In genomic region chr9:123238256-123239045, GRCm38 (mm10) we compare ENCODE assay signal across 8 mouse cellular contexts. TPM values are rescaled to one million over a fixed set of nuclear protein-coding genes. Genes with fewer than 3 reads are reported as not detected.
DNase-seq lines count a peak whose midpoint lies in the region; ATAC-seq lines count a peak whose summit lies in the region.

No protein-coding gene starts in this region.

- intact Hi-C loops in heart, postnatal 14 days (cut with DNase I) = no loop called here
- intact Hi-C loops in left cerebral cortex, postnatal 36 days (cut with DNase I) = no loop called here

- no peak for ATAC-seq in forebrain, embryonic 12.5 days (ENCODE audit: low FRiP score)
- ATAC-seq in forebrain, embryonic 11.5 days (replicated peaks; ENCODE audit: low FRiP score) = no peak
- no peak for ATAC-seq in megakaryocyte, adult 5-6 weeks (ENCODE audit: poor library complexity, severe bottlenecking)
- peak; percentile 50; the same call in 1 of the 2 replicates for ATAC-seq in stomach, embryonic 14.5 days (ENCODE audit: insufficient number of reproducible peaks, insufficient read depth, low FRiP score, low read depth)
- no peak for ATAC-seq in frontal cortex, adult (ENCODE audit: low TSS enrichment)

- H3K36me3 ChIP-seq in forebrain, embryonic 12.5 days (replicated peaks) = no peaks in the 10 kb centered on the region
- H3K36me3 ChIP-seq in forebrain, embryonic 11.5 days (ENCODE audit: control insufficient read depth, insufficient read depth, low read length) = no peaks in the 10 kb centered on the region
- H3K36me3 ChIP-seq in megakaryocyte, embryonic 14.5 days (replicated peaks; ENCODE audit: low read length) = peaks cover 7% of the 10 kb centered on the region
- no peaks in the 10 kb centered on the region for H3K36me3 ChIP-seq in stomach, embryonic 14.5 days (ENCODE audit: control insufficient read depth, insufficient read depth, low read length)

- peaks cover 12% of the 10 kb centered on the region for H3K4me1 ChIP-seq in forebrain, embryonic 12.5 days
- H3K4me1 ChIP-seq in forebrain, embryonic 11.5 days (replicated peaks; ENCODE audit: control insufficient read depth, insufficient read depth, low read length) = no peaks in the 10 kb centered on the region
- H3K4me1 ChIP-seq in megakaryocyte, embryonic 14.5 days = peaks cover 85% of the 10 kb centered on the region
- peaks cover 12% of the 10 kb centered on the region; the same call in 1 of the 2 replicates for H3K4me1 ChIP-seq in stomach, embryonic 14.5 days (ENCODE audit: control insufficient read depth, insufficient read depth, low read length)

- no peaks in the 10 kb centered on the region for H3K9me3 ChIP-seq in forebrain, embryonic 12.5 days
- no peaks in the 10 kb centered on the region for H3K9me3 ChIP-seq in forebrain, embryonic 11.5 days (ENCODE audit: control insufficient read depth, low read length)
- H3K9me3 ChIP-seq in megakaryocyte, embryonic 14.5 days = peaks cover 10% of the 10 kb centered on the region
- H3K9me3 ChIP-seq in stomach, embryonic 14.5 days (ENCODE audit: control insufficient read depth, low read depth, low read length) = no peaks in the 10 kb centered on the region

- no peaks in the 10 kb centered on the region for H3K27me3 ChIP-seq in forebrain, embryonic 12.5 days
- H3K27me3 ChIP-seq in forebrain, embryonic 11.5 days (ENCODE audit: control insufficient read depth, insufficient read depth, low read length) = no peaks in the 10 kb centered on the region
- no peaks in the 10 kb centered on the region for H3K27me3 ChIP-seq in megakaryocyte, embryonic 14.5 days (replicated peaks)
- H3K27me3 ChIP-seq in stomach, embryonic 14.5 days (ENCODE audit: control insufficient read depth, insufficient read depth, low read length) = no peaks in the 10 kb centered on the region

- H3K27ac ChIP-seq in forebrain, embryonic 12.5 days = 0 out of 2 replicates have a peak overlapping the region, but pooled peaks have one; percentile 32
- no peak overlapping the region for H3K27ac ChIP-seq in forebrain, embryonic 11.5 days (ENCODE audit: low read depth, low read length)
- H3K27ac ChIP-seq in stomach, embryonic 14.5 days (ENCODE audit: low read length) = peak overlapping the region; percentile 68; the same call in 1 of the 2 replicates

- H3K4me2 ChIP-seq in forebrain, embryonic 12.5 days = no peak overlapping the region
- no peak overlapping the region for H3K4me2 ChIP-seq in forebrain, embryonic 11.5 days (ENCODE audit: low read depth, low read length, severe bottlenecking)
- H3K4me2 ChIP-seq in stomach, embryonic 14.5 days (replicated peaks; ENCODE audit: low read depth, low read length) = no peak overlapping the region

- H3K4me3 ChIP-seq in forebrain, embryonic 12.5 days (replicated peaks) = no peak overlapping the region
- no peak overlapping the region for H3K4me3 ChIP-seq in forebrain, embryonic 11.5 days (ENCODE audit: low read depth, low read length)
- H3K4me3 ChIP-seq in megakaryocyte, embryonic 14.5 days (replicated peaks) = peak overlapping the region; percentile 35
- H3K4me3 ChIP-seq in stomach, embryonic 14.5 days (ENCODE audit: low read depth, low read length) = no peak overlapping the region

- no peak for DNase-seq in forebrain, embryonic 11.5 days (ENCODE audit: low spot score)
- DNase-seq in heart, postnatal 14 days = peak; percentile 19 to 29
- no peak for DNase-seq in left cerebral cortex, postnatal 36 days (ENCODE audit: low spot score in 2 of 2)

- WGBS in forebrain, embryonic 12.5 days = 37% methylated on average over 4 of the region's 4 CpGs
- WGBS in forebrain, embryonic 11.5 days = 46% methylated on average over 4 of the region's 4 CpGs
- 45% methylated on average over 4 of the region's 4 CpGs for WGBS in stomach, embryonic 14.5 days

- H3K9ac ChIP-seq in forebrain, embryonic 12.5 days = no peak overlapping the region
- H3K9ac ChIP-seq in forebrain, embryonic 11.5 days (ENCODE audit: low read length) = no peak overlapping the region
- no peak overlapping the region for H3K9ac ChIP-seq in stomach, embryonic 14.5 days (replicated peaks; ENCODE audit: low read depth, low read length)

RNA-seq across cellular contexts. Expression of gene Tmem158, which starts 22.1 kb away (rescaled TPM):
- polyA plus RNA-seq in forebrain, embryonic 12.5 days (2016; fragmentation: Nextera tagmentation; extraction: Ambion mirVana) = 10.7 and 12.6 TPM in 2 replicates
- polyA plus RNA-seq in forebrain, embryonic 11.5 days (2014; fragmentation: Nextera tagmentation; extraction: Ambion mirVana) = 4.8 and 6.4 TPM in 2 replicates
- 337 and 1,592 TPM in 2 replicates for polyA plus RNA-seq in megakaryocyte, embryonic 14.5 days (2012; ENCODE audit: insufficient read depth, low replicate concordance)
- total RNA-seq in megakaryocyte, adult 5-6 weeks (2015) = 0.22 TPM in 1 of 2 replicates, not detected in the other
- total RNA-seq in megakaryocyte, adult 5-6 weeks (2017) = not detected in 2 replicates
- 10 to 100 TPM in 1 of 2 experiments, 1 to 10 TPM in 1; 9.7 to 13.9 TPM for total RNA-seq in heart, postnatal 14 days (2021)
- polyA plus RNA-seq in stomach, embryonic 14.5 days (2014; fragmentation: Nextera tagmentation; extraction: Ambion mirVana) = 9.7 and 10.6 TPM in 2 replicates
- total RNA-seq in left cerebral cortex, postnatal 36 days (2021) = 10 to 100 TPM; 59.1 to 64.8 TPM

RNA-seq across cellular contexts. Expression of gene Cdcp1, which starts 22.6 kb away (rescaled TPM):
- polyA plus RNA-seq in forebrain, embryonic 12.5 days (2016; fragmentation: Nextera tagmentation; extraction: Ambion mirVana) = 0.73 and 0.77 TPM in 2 replicates
- polyA plus RNA-seq in forebrain, embryonic 11.5 days (2014; fragmentation: Nextera tagmentation; extraction: Ambion mirVana) = 0.41 and 0.63 TPM in 2 replicates
- 0.91 TPM in 1 of 2 replicates, not detected in the other for polyA plus RNA-seq in megakaryocyte, embryonic 14.5 days (2012; ENCODE audit: insufficient read depth, low replicate concordance)
- not detected in 2 replicates for total RNA-seq in megakaryocyte, adult 5-6 weeks (2015)
- not detected in 2 replicates for total RNA-seq in megakaryocyte, adult 5-6 weeks (2017)
- total RNA-seq in heart, postnatal 14 days (2021) = under 1 TPM; 0.07 to 0.29 TPM
- polyA plus RNA-seq in stomach, embryonic 14.5 days (2014; fragmentation: Nextera tagmentation; extraction: Ambion mirVana) = 15.1 and 15.8 TPM in 2 replicates
- total RNA-seq in left cerebral cortex, postnatal 36 days (2021) = under 1 TPM; 0.14 to 0.27 TPM

Comparison
In these comparisons a context has a peak if more than half of its experiments do, and no peak if none do; other contexts are left out.
1. DNase-seq: peak in heart, postnatal 14 days (2 of 2); none in forebrain, embryonic 11.5 days (single experiment) and left cerebral cortex, postnatal 36 days (0 of 2).
2. RNA of gene Tmem158, which starts 22.1 kb away (polyA plus RNA-seq): 337 to 1,592 TPM in megakaryocyte, embryonic 14.5 days; 10.7 to 12.6 TPM in forebrain, embryonic 12.5 days, 9.7 to 10.6 TPM in stomach, embryonic 14.5 days and 4.8 to 6.4 TPM in forebrain, embryonic 11.5 days; every median in the first group is over 10 times any median in the second.